Mouse (Mus musculus) thymus, adult 2 months (tissue): ENCODE data around the gene Cerk.
A peak's percentile ranks its signal among the peaks of the same experiment; 100 is the strongest.

Experiments used
- CTCF ChIP-seq: fragments of 200-500 bp; IDR thresholded peaks from 2 replicates; pipeline ENCODE4 v1.5.1; 2012; ENCODE audit warnings: mild to moderate bottlenecking, control low read depth, low read length, moderate library complexity, borderline replicate concordance; ENCODE audit not compliant: control insufficient read depth, poor library complexity, insufficient read depth; ENCODE audit errors: extremely low read depth
- POLR2A ChIP-seq: fragments of 200-500 bp; IDR thresholded peaks from 2 replicates; pipeline ENCODE4 v1.6.1; 2012; ENCODE audit warnings: mild to moderate bottlenecking, low read length, control low read depth, moderate library complexity; ENCODE audit not compliant: control insufficient read depth, poor library complexity, insufficient read depth; ENCODE audit errors: extremely low read depth

DNA sequence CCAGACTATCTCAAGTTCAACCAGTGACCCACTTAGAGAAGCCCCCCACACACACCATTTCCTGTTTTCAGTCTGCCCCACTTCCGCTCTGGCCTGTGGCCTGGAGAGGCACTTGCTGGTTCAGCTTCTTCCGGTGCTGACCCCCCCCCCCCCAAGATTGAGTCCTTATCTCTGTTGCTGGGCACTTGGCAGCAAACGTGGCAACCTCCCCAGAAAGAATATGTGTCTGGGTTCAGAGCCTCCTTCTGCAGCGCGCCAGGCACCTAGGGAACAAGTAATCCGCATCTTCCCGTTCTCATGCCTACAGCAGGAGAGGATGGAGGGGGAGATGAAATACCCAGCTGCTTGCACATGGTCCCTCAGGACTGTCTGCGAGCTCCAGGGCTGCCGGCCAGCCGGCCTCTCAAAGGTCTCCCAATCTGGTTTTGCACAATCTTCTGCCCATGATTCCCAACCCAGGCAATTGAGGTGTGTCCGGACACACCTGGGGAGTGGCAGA is 4.0 kb downstream of the Cerk start:
- 0 out of 2 replicates have a peak, but pooled peaks have one; percentile 16 for TF ChIP-seq POLR2A
- no peak for TF ChIP-seq CTCF
